Mouse (Mus musculus): Measurements from ENCODE around the gene Rngtt. TPM values are rescaled to one million over a fixed set of nuclear protein-coding genes. Genes with fewer than 3 reads are reported as not detected.

The Rngtt gene
- polyA plus RNA-seq, 1 experiment from 2014 or later, result 41.7 TPM

GRCm38 (mm10) chr4:33281891-33282685, 28.0 kb upstream of the Rngtt start:
- DNase-seq (ENCODE audit: low spot score) (no peak), ATAC-seq (replicated peaks; ENCODE audit: insufficient number of reproducible peaks, low FRiP score, low TSS enrichment, low read depth) (no peak)
- H3K27me3 ChIP-seq (ENCODE audit: control insufficient read depth, insufficient read depth, low read length), result no peaks in the 10 kb centered on the region
- H3K9ac ChIP-seq (replicated peaks; ENCODE audit: low read length), result no peak overlapping the region
- H3K4me1 ChIP-seq (ENCODE audit: control insufficient read depth, insufficient read depth, low read length), result no peaks in the 10 kb centered on the region
- no peaks in the 10 kb centered on the region for H3K36me3 ChIP-seq (replicated peaks; ENCODE audit: control insufficient read depth, insufficient read depth, low read depth, low read length)
- no peak overlapping the region for H3K4me2 ChIP-seq (ENCODE audit: low read depth, low read length)
- no peak overlapping the region for H3K4me3 ChIP-seq (ENCODE audit: low read depth, low read length)
- no peak overlapping the region for H3K27ac ChIP-seq (replicated peaks; ENCODE audit: low read depth, low read length)
- H3K9me3 ChIP-seq (replicated peaks; ENCODE audit: control insufficient read depth, low read length), result no peaks in the 10 kb centered on the region
- 70% methylated on average over 3 of the region's 3 CpGs for WGBS

- Histone ChIP-seq H3K27ac (replicated peaks; ENCODE audit: low read depth, low read length) (no peak overlapping the region), H3K4me3 (ENCODE audit: low read depth, low read length) (no peak overlapping the region), H3K9ac (replicated peaks; ENCODE audit: low read length) (no peak overlapping the region), H3K9me3 (replicated peaks; ENCODE audit: control insufficient read depth, low read length) (no peaks in the 10 kb centered on the region), H3K4me2 (ENCODE audit: low read depth, low read length) (no peak overlapping the region), H3K27me3 (ENCODE audit: control insufficient read depth, insufficient read depth, low read length) (no peaks in the 10 kb centered on the region), H3K4me1 (ENCODE audit: control insufficient read depth, insufficient read depth, low read length) (no peaks in the 10 kb centered on the region), H3K36me3 (replicated peaks; ENCODE audit: control insufficient read depth, insufficient read depth, low read depth, low read length) (no peaks in the 10 kb centered on the region)
- DNase-seq (ENCODE audit: low spot score) (no peak), ATAC-seq (replicated peaks; ENCODE audit: insufficient number of reproducible peaks, low FRiP score, low TSS enrichment, low read depth) (no peak)
- WGBS, result 83% methylated on average over 5 of the region's 5 CpGs
Measured at GRCm38 (mm10) chr4:33284083-33284880, 25.8 kb upstream of the Rngtt start.

- Histone ChIP-seq H3K4me3 (ENCODE audit: low read depth, low read length) (no peak overlapping the region), H3K9me3 (replicated peaks; ENCODE audit: control insufficient read depth, low read length) (no peaks in the 10 kb centered on the region), H3K36me3 (replicated peaks; ENCODE audit: control insufficient read depth, insufficient read depth, low read depth, low read length) (no peaks in the 10 kb centered on the region), H3K27me3 (ENCODE audit: control insufficient read depth, insufficient read depth, low read length) (no peaks in the 10 kb centered on the region), H3K9ac (replicated peaks; ENCODE audit: low read length) (no peak overlapping the region), H3K4me2 (ENCODE audit: low read depth, low read length) (no peak overlapping the region), H3K4me1 (ENCODE audit: control insufficient read depth, insufficient read depth, low read length) (no peaks in the 10 kb centered on the region), H3K27ac (replicated peaks; ENCODE audit: low read depth, low read length) (no peak overlapping the region)
- no peak for ATAC-seq (replicated peaks; ENCODE audit: insufficient number of reproducible peaks, low FRiP score, low TSS enrichment, low read depth)
- 87% methylated on average over 8 of the region's 8 CpGs for WGBS
- DNase-seq (ENCODE audit: low spot score), result no peak
Measured at GRCm38 (mm10) chr4:33285448-33285847, 24.7 kb upstream of the Rngtt start.

- Histone ChIP-seq H3K27ac (replicated peaks; ENCODE audit: low read depth, low read length) (no peak overlapping the region), H3K9ac (replicated peaks; ENCODE audit: low read length) (no peak overlapping the region; the same call in 1 of the 2 replicates), H3K4me2 (ENCODE audit: low read depth, low read length) (no peak overlapping the region), H3K27me3 (ENCODE audit: control insufficient read depth, insufficient read depth, low read length) (no peaks in the 10 kb centered on the region), H3K4me1 (ENCODE audit: control insufficient read depth, insufficient read depth, low read length) (no peaks in the 10 kb centered on the region), H3K9me3 (replicated peaks; ENCODE audit: control insufficient read depth, low read length) (no peaks in the 10 kb centered on the region), H3K36me3 (replicated peaks; ENCODE audit: control insufficient read depth, insufficient read depth, low read depth, low read length) (no peaks in the 10 kb centered on the region), H3K4me3 (ENCODE audit: low read depth, low read length) (no peak overlapping the region)
- DNase-seq (ENCODE audit: low spot score) (no peak), ATAC-seq (replicated peaks; ENCODE audit: insufficient number of reproducible peaks, low FRiP score, low TSS enrichment, low read depth) (no peak)
- WGBS, result 88% methylated on average over 12 of the region's 12 CpGs
Measured at GRCm38 (mm10) chr4:33289106-33289650, 20.9 kb upstream of the Rngtt start.

- peak within 1 kb of the TSS; percentile 18; the same call in 1 of the 2 replicates for H3K9ac ChIP-seq (replicated peaks; ENCODE audit: low read length)
- no peak within 1 kb of the TSS for H3K27ac ChIP-seq (replicated peaks; ENCODE audit: low read depth, low read length)
- 0 out of 2 replicates have a peak within 1 kb of the TSS, but pooled peaks have one; percentile 16 for H3K4me2 ChIP-seq (ENCODE audit: low read depth, low read length)
- ATAC-seq (replicated peaks; ENCODE audit: insufficient number of reproducible peaks, low FRiP score, low TSS enrichment, low read depth), result peak; percentile 85; the same call in 1 of the 2 replicates
- H3K4me3 ChIP-seq (ENCODE audit: low read depth, low read length), result no peak within 1 kb of the TSS
- WGBS, result 56% methylated on average over 3 of the region's 3 CpGs
- H3K4me1 ChIP-seq (ENCODE audit: control insufficient read depth, insufficient read depth, low read length), result no peaks in the 10 kb centered on the region
- no peaks in the 10 kb centered on the region for H3K27me3 ChIP-seq (ENCODE audit: control insufficient read depth, insufficient read depth, low read length)
- H3K9me3 ChIP-seq (replicated peaks; ENCODE audit: control insufficient read depth, low read length), result no peaks in the 10 kb centered on the region
- H3K36me3 ChIP-seq (replicated peaks; ENCODE audit: control insufficient read depth, insufficient read depth, low read depth, low read length), result no peaks in the 10 kb centered on the region
- DNase-seq (ENCODE audit: low spot score), result peak; percentile 67
Measured at GRCm38 (mm10) chr4:33290002-33290401, 20.1 kb upstream of the Rngtt start, which contains the start of gene Pnrc1. Gene Pnrc1, minus strand, starts transcription at chr4:33290163.

- Histone ChIP-seq H3K36me3 (replicated peaks; ENCODE audit: control insufficient read depth, insufficient read depth, low read depth, low read length) (no peaks in the 10 kb centered on the region), H3K9ac (replicated peaks; ENCODE audit: low read length) (no peak overlapping the region), H3K4me2 (ENCODE audit: low read depth, low read length) (no peak overlapping the region), H3K27me3 (ENCODE audit: control insufficient read depth, insufficient read depth, low read length) (no peaks in the 10 kb centered on the region), H3K27ac (replicated peaks; ENCODE audit: low read depth, low read length) (no peak overlapping the region), H3K4me1 (ENCODE audit: control insufficient read depth, insufficient read depth, low read length) (no peaks in the 10 kb centered on the region), H3K9me3 (replicated peaks; ENCODE audit: control insufficient read depth, low read length) (no peaks in the 10 kb centered on the region), H3K4me3 (ENCODE audit: low read depth, low read length) (no peak overlapping the region)
- ATAC-seq (replicated peaks; ENCODE audit: insufficient number of reproducible peaks, low FRiP score, low TSS enrichment, low read depth), result no peak
- peak; percentile 25 for DNase-seq (ENCODE audit: low spot score)
- 52% methylated on average over 4 of the region's 4 CpGs for WGBS
Measured at GRCm38 (mm10) chr4:33290878-33291277, 19.2 kb upstream of the Rngtt start.

GRCm38 (mm10) chr4:33292409-33293370, 17.4 kb upstream of the Rngtt start:
- Histone ChIP-seq H3K4me2 (ENCODE audit: low read depth, low read length) (no peak overlapping the region), H3K27me3 (ENCODE audit: control insufficient read depth, insufficient read depth, low read length) (no peaks in the 10 kb centered on the region), H3K4me3 (ENCODE audit: low read depth, low read length) (no peak overlapping the region), H3K27ac (replicated peaks; ENCODE audit: low read depth, low read length) (no peak overlapping the region), H3K36me3 (replicated peaks; ENCODE audit: control insufficient read depth, insufficient read depth, low read depth, low read length) (no peaks in the 10 kb centered on the region), H3K4me1 (ENCODE audit: control insufficient read depth, insufficient read depth, low read length) (no peaks in the 10 kb centered on the region), H3K9me3 (replicated peaks; ENCODE audit: control insufficient read depth, low read length) (no peaks in the 10 kb centered on the region), H3K9ac (replicated peaks; ENCODE audit: low read length) (no peak overlapping the region)
- DNase-seq (ENCODE audit: low spot score) (peak; percentile 89), ATAC-seq (replicated peaks; ENCODE audit: insufficient number of reproducible peaks, low FRiP score, low TSS enrichment, low read depth) (no peak)
- WGBS, result 24% methylated on average over 16 of the region's 16 CpGs
